Mouse (Mus musculus) monocyte, adult 2 months (primary cell): ENCODE results near the gene 6430628N08Rik.

Experiments used
- DNase-seq, 2 experiments: peaks; one replicate each; pipeline ENCODE4 v3.0.0; 2022; ENCODE audit warnings: low spot score in 2 of 2, low read depth in 1 of 2

6430628N08Rik gene

DNA sequence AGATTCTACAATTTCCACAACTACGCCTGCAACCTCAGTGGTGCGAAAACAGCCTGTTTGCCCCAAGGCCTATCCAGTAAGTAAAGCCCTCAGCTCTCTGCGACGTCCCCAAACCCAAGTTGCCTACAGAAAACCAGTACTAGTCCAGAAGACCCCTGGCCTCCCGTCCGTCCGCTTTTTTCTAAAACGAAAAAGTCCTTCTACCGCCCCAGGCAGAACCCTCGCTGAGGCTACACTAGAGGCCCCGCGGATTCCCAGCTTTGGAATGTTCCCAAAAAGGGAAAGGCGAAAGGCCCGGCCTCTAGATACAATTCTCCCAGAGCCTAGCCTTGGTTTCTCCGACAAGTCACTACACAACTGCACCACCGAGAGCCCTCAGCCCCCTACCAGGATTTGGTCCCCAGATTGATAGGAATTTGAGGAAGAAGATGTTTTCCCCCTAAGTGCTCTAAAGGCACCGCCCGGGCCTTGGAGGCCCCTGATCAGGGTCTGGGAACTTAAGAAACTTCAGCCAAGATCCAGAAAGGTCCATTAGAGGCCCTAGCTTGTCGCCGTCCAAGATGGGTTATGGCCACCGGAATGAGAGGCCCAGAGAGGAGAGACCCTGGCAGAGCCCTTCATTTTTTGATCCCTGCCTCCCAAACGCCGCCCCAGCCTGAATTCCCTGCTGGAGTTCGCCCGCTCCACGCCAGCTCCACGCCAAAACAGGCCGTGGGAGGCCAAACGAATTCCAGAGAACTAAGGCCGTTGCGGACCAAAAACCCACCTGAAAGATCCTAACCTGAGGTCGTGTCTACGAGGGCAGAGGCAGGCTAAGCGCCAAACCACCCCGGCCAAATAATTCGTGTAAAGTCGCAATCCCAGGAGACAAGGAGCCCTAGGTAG is 48.1 kb downstream of the 6430628N08Rik start:
- no peak for DNase-seq

- no peak for DNase-seq
Observed at GRCm38 (mm10) chr4:115939295-115940102, 49.0 kb downstream of the 6430628N08Rik start, which contains the start of gene Dmbx1. Gene Dmbx1, minus strand, starts transcription at chr4:115939926.

GRCm38 (mm10) chr4:115940681-115941080 is 50.2 kb downstream of the 6430628N08Rik start:
- no peak for DNase-seq

GRCm38 (mm10) chr4:115941242-115941820 is 50.9 kb downstream of the 6430628N08Rik start:
- no peak for DNase-seq

DNA sequence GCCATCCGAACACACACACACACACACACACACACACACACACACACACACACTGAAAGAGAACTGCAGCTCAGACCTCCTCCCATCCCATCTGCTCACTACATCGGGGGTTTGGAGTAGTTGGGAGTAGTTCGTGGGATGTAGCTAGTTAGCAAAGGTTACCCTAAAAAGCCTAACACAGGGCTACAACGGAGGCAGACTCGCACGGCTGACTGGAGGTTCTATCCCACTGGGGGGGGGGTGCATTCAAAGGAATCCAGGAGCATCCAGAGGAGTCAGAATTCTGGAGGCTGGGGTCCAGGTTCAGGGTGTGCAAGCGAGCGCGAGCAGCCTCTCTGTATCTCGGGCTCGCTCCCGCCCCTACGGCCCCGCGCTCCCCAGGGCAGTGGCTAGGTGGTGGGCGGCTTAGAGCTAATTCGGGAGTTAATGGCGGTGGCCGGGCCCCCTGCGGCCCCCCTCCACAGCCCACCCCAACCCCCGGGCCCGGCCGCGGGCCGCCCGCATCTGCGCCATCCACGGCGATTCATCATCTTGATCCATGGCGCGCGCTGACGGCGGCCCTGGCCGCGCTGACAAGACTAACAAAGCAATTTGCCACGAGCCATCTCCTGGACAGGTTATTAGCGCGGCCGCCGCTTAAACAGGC is 53.3 kb downstream of the 6430628N08Rik start:
- no peak for DNase-seq
